Comparison of ENCODE assay signal across 8 mouse cellular contexts in the genomic region with DNA sequence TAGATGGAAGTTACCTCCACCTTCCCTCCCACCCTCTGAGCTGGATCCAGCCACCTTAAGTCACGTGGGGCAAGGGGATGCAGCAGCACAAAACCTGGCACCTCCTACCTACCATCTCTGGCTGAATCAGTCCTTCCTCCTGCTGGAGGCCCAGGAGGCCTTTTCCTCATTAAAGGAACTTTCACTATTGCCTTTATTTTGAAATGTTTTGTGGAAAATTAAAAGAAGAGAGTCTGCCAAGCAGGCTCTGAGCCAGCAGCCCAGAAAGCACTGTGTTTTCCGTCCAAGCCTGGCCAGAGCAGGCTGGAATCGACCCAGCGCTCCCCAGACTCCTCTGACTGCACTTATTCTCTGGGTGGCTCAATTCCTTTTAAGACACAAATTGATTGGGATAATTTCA.
DNase-seq lines count a peak whose midpoint lies in the region; ATAC-seq and TF ChIP-seq lines count a peak whose summit lies in the region.

No protein-coding gene starts in this region.

- ATAC-seq in intestine, postnatal 0 days = no peak

- H3K36me3 ChIP-seq in intestine, postnatal 0 days (ENCODE audit: control insufficient read depth, insufficient read depth) = no peaks in the 10 kb centered on the region

- H3K4me1 ChIP-seq in intestine, postnatal 0 days (replicated peaks; ENCODE audit: control insufficient read depth, insufficient read depth, low read length) = no peaks in the 10 kb centered on the region

- 69% methylated on average over 4 of the region's 4 CpGs for WGBS in intestine, postnatal 0 days

- no peak for TF ChIP-seq CTCF in intestine, postnatal 0 days (IDR thresholded peaks at IDR 0.05; ENCODE audit: low read depth)

- H3K4me2 ChIP-seq in intestine, postnatal 0 days (replicated peaks; ENCODE audit: low read depth) = no peak overlapping the region

- DNase-seq in frontal cortex, adult 2 months (ENCODE audit: extremely low spot score in 1 of 2, low spot score in 1 of 2) = peak; percentile 13 to 62
- DNase-seq in frontal cortex, postnatal 10 days (ENCODE audit: low spot score in 2 of 2) = no peak
- DNase-seq in urinary bladder, postnatal 14 days (ENCODE audit: low spot score) = peak; percentile 53
- DNase-seq in urinary bladder, postnatal 10 days (ENCODE audit: low spot score) = no peak
- peak; percentile 62 to 74 for DNase-seq in layer of hippocampus, postnatal 10 days (ENCODE audit: low spot score in 2 of 2)
- peak; percentile 54 for DNase-seq in right cerebral cortex, postnatal 4 days
- DNase-seq in cerebellum, adult 11 months = no peak

- H3K27me3 ChIP-seq in intestine, postnatal 0 days (replicated peaks; ENCODE audit: control insufficient read depth, insufficient read depth, low read length) = no peaks in the 10 kb centered on the region

- no peak overlapping the region for H3K27ac ChIP-seq in intestine, postnatal 0 days (ENCODE audit: low read depth, low read length)

- H3K9ac ChIP-seq in intestine, postnatal 0 days (ENCODE audit: low read depth, low read length) = no peak overlapping the region

- no peak overlapping the region for H3K4me3 ChIP-seq in intestine, postnatal 0 days (ENCODE audit: low read depth, low read length)

- no peaks in the 10 kb centered on the region for H3K9me3 ChIP-seq in intestine, postnatal 0 days (ENCODE audit: control insufficient read depth)

Comparison
In these comparisons a context has a peak if more than half of its experiments do, and no peak if none do; other contexts are left out.
1. DNase-seq: peak in frontal cortex, adult 2 months (2 of 2), urinary bladder, postnatal 14 days (single experiment), layer of hippocampus, postnatal 10 days (2 of 2) and right cerebral cortex, postnatal 4 days (single experiment); none in frontal cortex, postnatal 10 days (0 of 2), urinary bladder, postnatal 10 days (single experiment) and cerebellum, adult 11 months (single experiment).